Mouse (Mus musculus): ENCODE results near the gene Nfat5. TPM values are rescaled to one million over a fixed set of nuclear protein-coding genes. Genes with fewer than 3 reads are reported as not detected.

The Nfat5 gene
- 21.4 and 22.5 TPM in 2 replicates for polyA plus RNA-seq (2015; fragmentation: Nextera tagmentation; extraction: Ambion mirVana)

- H3K9ac ChIP-seq: peak within 1 kb of the TSS; percentile 97
- ATAC-seq (ENCODE audit: low FRiP score, low read depth): peak; percentile 93
Observed at GRCm38 (mm10) chr8:107292928-107293601, at the start of gene Nfat5. Gene Nfat5 (plus strand): TSS chr8:107293470.

GRCm38 (mm10) chr8:107244218-107244617, 49.1 kb upstream of the Nfat5 start:
- 51% methylated on average over 8 of the region's 8 CpGs for WGBS
- no peak overlapping the region for H3K4me2 ChIP-seq (replicated peaks)
- no peak overlapping the region for H3K4me3 ChIP-seq
- peaks cover 15% of the 10 kb centered on the region for H3K4me1 ChIP-seq
- peak overlapping the region; percentile 63 for H3K27ac ChIP-seq
- no peak overlapping the region for H3K9ac ChIP-seq
- no peaks in the 10 kb centered on the region for H3K9me3 ChIP-seq
- H3K27me3 ChIP-seq: no peaks in the 10 kb centered on the region
- no peaks in the 10 kb centered on the region for H3K36me3 ChIP-seq
- no peak for ATAC-seq (ENCODE audit: low FRiP score, low read depth)

More at GRCm38 (mm10) chr8:107292928-107293601, at the start of gene Nfat5:
- Histone ChIP-seq H3K27me3 (no peaks in the 10 kb centered on the region), H3K4me3 (peak within 1 kb of the TSS; percentile 97), H3K36me3 (no peaks in the 10 kb centered on the region), H3K4me1 (peaks cover 24% of the 10 kb centered on the region), H3K4me2 (replicated peaks) (peak within 1 kb of the TSS; percentile 71), H3K27ac (peak within 1 kb of the TSS; percentile 98), H3K9me3 (no peaks in the 10 kb centered on the region)
- WGBS: under 1% methylated on average over 35 of the region's 49 CpGs

GRCm38 (mm10) chr8:107248456-107248855, 44.8 kb upstream of the Nfat5 start:
- Histone ChIP-seq H3K9me3 (no peaks in the 10 kb centered on the region), H3K27ac (no peak overlapping the region), H3K9ac (no peak overlapping the region), H3K4me1 (peaks cover 33% of the 10 kb centered on the region), H3K36me3 (no peaks in the 10 kb centered on the region), H3K4me2 (replicated peaks) (no peak overlapping the region), H3K27me3 (no peaks in the 10 kb centered on the region), H3K4me3 (no peak overlapping the region)
- 45% methylated on average over 6 of the region's 6 CpGs for WGBS
- no peak for ATAC-seq (ENCODE audit: low FRiP score, low read depth)

GRCm38 (mm10) chr8:107251481-107252104, 41.7 kb upstream of the Nfat5 start:
- H3K4me1 ChIP-seq: peaks cover 36% of the 10 kb centered on the region
- H3K9me3 ChIP-seq: no peaks in the 10 kb centered on the region
- no peaks in the 10 kb centered on the region for H3K36me3 ChIP-seq
- no peak overlapping the region for H3K4me3 ChIP-seq
- H3K27ac ChIP-seq: no peak overlapping the region
- WGBS: 58% methylated on average over 5 of the region's 5 CpGs
- H3K27me3 ChIP-seq: no peaks in the 10 kb centered on the region
- peak; percentile 54; the same call in 1 of the 2 replicates for ATAC-seq (ENCODE audit: low FRiP score, low read depth)
- no peak overlapping the region for H3K4me2 ChIP-seq (replicated peaks)
- H3K9ac ChIP-seq: no peak overlapping the region

- Histone ChIP-seq H3K27ac (no peak overlapping the region), H3K4me1 (peaks cover 42% of the 10 kb centered on the region), H3K9me3 (no peaks in the 10 kb centered on the region), H3K36me3 (no peaks in the 10 kb centered on the region), H3K4me2 (replicated peaks) (no peak overlapping the region), H3K9ac (no peak overlapping the region), H3K27me3 (no peaks in the 10 kb centered on the region), H3K4me3 (no peak overlapping the region)
- ATAC-seq (ENCODE audit: low FRiP score, low read depth): no peak
- WGBS: 57% methylated on average over 6 of the region's 6 CpGs
Observed at GRCm38 (mm10) chr8:107253121-107253520, 40.1 kb upstream of the Nfat5 start.

- Histone ChIP-seq H3K4me1 (peaks cover 36% of the 10 kb centered on the region), H3K9ac (no peak overlapping the region), H3K4me2 (replicated peaks) (no peak overlapping the region), H3K36me3 (no peaks in the 10 kb centered on the region), H3K27me3 (no peaks in the 10 kb centered on the region), H3K9me3 (no peaks in the 10 kb centered on the region), H3K27ac (no peak overlapping the region), H3K4me3 (no peak overlapping the region)
- 59% methylated on average over 3 of the region's 3 CpGs for WGBS
- ATAC-seq (ENCODE audit: low FRiP score, low read depth): no peak
Observed at GRCm38 (mm10) chr8:107254403-107254802, 38.9 kb upstream of the Nfat5 start.

- Histone ChIP-seq H3K27me3 (no peaks in the 10 kb centered on the region), H3K4me2 (replicated peaks) (no peak overlapping the region), H3K4me3 (no peak overlapping the region), H3K9ac (no peak overlapping the region), H3K9me3 (no peaks in the 10 kb centered on the region), H3K27ac (no peak overlapping the region), H3K4me1 (peaks cover 36% of the 10 kb centered on the region), H3K36me3 (no peaks in the 10 kb centered on the region)
- ATAC-seq (ENCODE audit: low FRiP score, low read depth): no peak
- 79% methylated on average over 11 of the region's 11 CpGs for WGBS
Observed at GRCm38 (mm10) chr8:107254951-107255457, 38.3 kb upstream of the Nfat5 start.

GRCm38 (mm10) chr8:107257223-107257622, 36.0 kb upstream of the Nfat5 start:
- H3K9me3 ChIP-seq: no peaks in the 10 kb centered on the region
- peak overlapping the region; percentile 77; the same call in 1 of the 2 replicates for H3K27ac ChIP-seq
- ATAC-seq (ENCODE audit: low FRiP score, low read depth): peak; percentile 57; the same call in 1 of the 2 replicates
- no peaks in the 10 kb centered on the region for H3K36me3 ChIP-seq
- no peak overlapping the region for H3K4me2 ChIP-seq (replicated peaks)
- H3K9ac ChIP-seq: no peak overlapping the region
- H3K27me3 ChIP-seq: no peaks in the 10 kb centered on the region
- WGBS: 42% methylated on average over 5 of the region's 5 CpGs
- no peak overlapping the region for H3K4me3 ChIP-seq
- H3K4me1 ChIP-seq: peaks cover 21% of the 10 kb centered on the region

- Histone ChIP-seq H3K4me2 (replicated peaks) (no peak overlapping the region), H3K4me1 (peaks cover 10% of the 10 kb centered on the region), H3K27ac (no peak overlapping the region), H3K4me3 (no peak overlapping the region), H3K36me3 (no peaks in the 10 kb centered on the region), H3K9me3 (no peaks in the 10 kb centered on the region), H3K27me3 (no peaks in the 10 kb centered on the region), H3K9ac (no peak overlapping the region)
- ATAC-seq (ENCODE audit: low FRiP score, low read depth): no peak
- 90% methylated on average over 6 of the region's 6 CpGs for WGBS
Observed at GRCm38 (mm10) chr8:107260120-107260519, 33.1 kb upstream of the Nfat5 start.

- Histone ChIP-seq H3K4me3 (no peak overlapping the region), H3K27ac (no peak overlapping the region), H3K27me3 (no peaks in the 10 kb centered on the region), H3K4me2 (replicated peaks) (no peak overlapping the region), H3K9me3 (no peaks in the 10 kb centered on the region), H3K36me3 (no peaks in the 10 kb centered on the region), H3K4me1 (peaks cover 9% of the 10 kb centered on the region), H3K9ac (no peak overlapping the region)
- ATAC-seq (ENCODE audit: low FRiP score, low read depth): no peak
- WGBS: 72% methylated on average over 4 of the region's 4 CpGs
Observed at GRCm38 (mm10) chr8:107261172-107261571, 32.1 kb upstream of the Nfat5 start.

- Histone ChIP-seq H3K9me3 (no peaks in the 10 kb centered on the region), H3K36me3 (no peaks in the 10 kb centered on the region), H3K4me3 (no peak overlapping the region), H3K4me2 (replicated peaks) (no peak overlapping the region), H3K27ac (no peak overlapping the region), H3K9ac (no peak overlapping the region), H3K4me1 (peaks cover 1% of the 10 kb centered on the region), H3K27me3 (no peaks in the 10 kb centered on the region)
- ATAC-seq (ENCODE audit: low FRiP score, low read depth): no peak
- WGBS: 81% methylated on average over 8 of the region's 8 CpGs
Observed at GRCm38 (mm10) chr8:107262046-107262705, 31.1 kb upstream of the Nfat5 start.

GRCm38 (mm10) chr8:107265811-107266210, 27.5 kb upstream of the Nfat5 start:
- WGBS: 74% methylated on average over 10 of the region's 10 CpGs
- no peak overlapping the region for H3K27ac ChIP-seq
- H3K9ac ChIP-seq: no peak overlapping the region
- H3K4me1 ChIP-seq: peaks cover 3% of the 10 kb centered on the region; the same call in 1 of the 2 replicates
- H3K27me3 ChIP-seq: no peaks in the 10 kb centered on the region
- H3K36me3 ChIP-seq: no peaks in the 10 kb centered on the region
- no peak for ATAC-seq (ENCODE audit: low FRiP score, low read depth)
- H3K9me3 ChIP-seq: no peaks in the 10 kb centered on the region
- no peak overlapping the region for H3K4me2 ChIP-seq (replicated peaks)
- no peak overlapping the region for H3K4me3 ChIP-seq

Data from limb, embryonic 13.5 days (tissue).